Mouse (Mus musculus) liver, embryonic 16.5 days (tissue): ENCODE measurements around the gene Peak1. TPM values are rescaled to one million over a fixed set of nuclear protein-coding genes. Genes with fewer than 3 reads are reported as not detected.

Experiments used
- ATAC-seq: fragments of 200-750 bp; cut with Nextera tagmentation; 2 replicates; pipeline ENCODE4 v1.8.0; 2017; ENCODE audit warnings: low read depth, mild to moderate bottlenecking, moderate number of reproducible peaks, moderate library complexity
- H3K27ac ChIP-seq: fragments of 300-500 bp; sonication (generic); 2 replicates; pipeline ENCODE4 v1.5.1; 2014; ENCODE audit warnings: mild to moderate bottlenecking, low read length
- H3K27me3 ChIP-seq: fragments of 300-500 bp; sonication (generic); 2 replicates; pipeline ENCODE4 v1.6.1; 2014; ENCODE audit warnings: low read depth, low read length, mixed read lengths; ENCODE audit not compliant: control insufficient read depth, insufficient read depth
- H3K36me3 ChIP-seq: fragments of 300-500 bp; sonication (generic); 2 replicates; pipeline ENCODE4 v1.6.1; 2014; ENCODE audit warnings: mild to moderate bottlenecking; ENCODE audit not compliant: control insufficient read depth, insufficient read depth
- H3K4me1 ChIP-seq: fragments of 300-500 bp; sonication (generic); 2 replicates; pipeline ENCODE4 v1.6.1; 2014; ENCODE audit warnings: low read depth, low read length, mixed read lengths; ENCODE audit not compliant: control insufficient read depth
- H3K4me2 ChIP-seq: fragments of 300-500 bp; sonication (generic); 2 replicates; pipeline ENCODE4 v1.6.1; 2014; ENCODE audit warnings: low read depth, low read length, mixed read lengths
- H3K4me3 ChIP-seq: fragments of 300-500 bp; sonication (generic); 2 replicates; pipeline ENCODE4 v1.5.1; 2014; ENCODE audit warnings: low read depth, mild to moderate bottlenecking, low read length
- H3K9ac ChIP-seq: fragments of 300-500 bp; sonication (generic); 2 replicates; pipeline ENCODE4 v1.6.1; 2014; ENCODE audit warnings: low read depth, low read length
- H3K9me3 ChIP-seq: fragments of 300-500 bp; sonication (generic); replicated peaks from 2 replicates; pipeline ENCODE4 v1.6.1; 2016; ENCODE audit warnings: low read length; ENCODE audit not compliant: control insufficient read depth
- WGBS: fragments of 180-500 bp; shearing (Covaris S2); extraction: QIAGEN DNeasy Blood & Tissue Kit; methylation state at CpG from one replicate; pipeline ENCODE4 v1.1.7; 2014; ENCODE audit not compliant: insufficient replicate concordance; 5-methylcytosine and 5-hydroxymethylcytosine counted together
- polyA plus RNA-seq: library from polyadenylated mRNA; unstranded; fragments of >200 nt; fragmentation: Nextera tagmentation; extraction: Ambion mirVana; gene quantifications from 2 replicates; pipeline ENCODE4 v1.2.1, GENCODE M21; 2015

The Peak1 gene
- polyA plus RNA-seq, 1 experiment from 2014 or later: 2.8 TPM

- H3K9ac ChIP-seq: no peak overlapping the region
- H3K4me2 ChIP-seq: no peak overlapping the region
- H3K36me3 ChIP-seq: no peaks in the 10 kb centered on the region
- H3K4me3 ChIP-seq: no peak overlapping the region
- H3K27me3 ChIP-seq: no peaks in the 10 kb centered on the region
- H3K9me3 ChIP-seq: no peaks in the 10 kb centered on the region
- ATAC-seq: no peak
- H3K27ac ChIP-seq: no peak overlapping the region
- H3K4me1 ChIP-seq: no peaks in the 10 kb centered on the region
- 20% methylated on average over 8 of the region's 8 CpGs for WGBS
Measured at GRCm38 (mm10) chr9:56180118-56180781, 237.6 kb downstream of the Peak1 start.

- no peak overlapping the region for H3K4me3 ChIP-seq
- no peak overlapping the region for H3K27ac ChIP-seq
- H3K36me3 ChIP-seq: no peaks in the 10 kb centered on the region
- no peaks in the 10 kb centered on the region for H3K4me1 ChIP-seq
- WGBS: 58% methylated on average over 6 of the region's 6 CpGs
- no peaks in the 10 kb centered on the region for H3K27me3 ChIP-seq
- H3K4me2 ChIP-seq: no peak overlapping the region
- H3K9ac ChIP-seq: no peak overlapping the region
- H3K9me3 ChIP-seq: no peaks in the 10 kb centered on the region
- ATAC-seq: no peak
Measured at GRCm38 (mm10) chr9:56179416-56180117, 238.3 kb downstream of the Peak1 start.

- Histone ChIP-seq H3K27ac (no peak overlapping the region), H3K4me1 (no peaks in the 10 kb centered on the region), H3K27me3 (no peaks in the 10 kb centered on the region), H3K4me2 (no peak overlapping the region), H3K9ac (no peak overlapping the region), H3K9me3 (no peaks in the 10 kb centered on the region), H3K4me3 (no peak overlapping the region), H3K36me3 (no peaks in the 10 kb centered on the region)
- WGBS: 68% methylated on average over 4 of the region's 4 CpGs
- ATAC-seq: no peak
Measured at GRCm38 (mm10) chr9:56177354-56177753, 240.5 kb downstream of the Peak1 start.

- ATAC-seq: no peak
- no peaks in the 10 kb centered on the region for H3K9me3 ChIP-seq
- H3K9ac ChIP-seq: no peak overlapping the region
- no peaks in the 10 kb centered on the region for H3K4me1 ChIP-seq
- no peak overlapping the region for H3K4me3 ChIP-seq
- no peaks in the 10 kb centered on the region for H3K27me3 ChIP-seq
- WGBS: 74% methylated on average over 3 of the region's 3 CpGs
- H3K36me3 ChIP-seq: no peaks in the 10 kb centered on the region
- H3K27ac ChIP-seq: no peak overlapping the region
- H3K4me2 ChIP-seq: no peak overlapping the region
Measured at GRCm38 (mm10) chr9:56175316-56175715, 242.6 kb downstream of the Peak1 start.

- Histone ChIP-seq H3K27ac (no peak overlapping the region), H3K36me3 (no peaks in the 10 kb centered on the region), H3K9ac (no peak overlapping the region), H3K4me3 (no peak overlapping the region), H3K27me3 (no peaks in the 10 kb centered on the region), H3K4me2 (no peak overlapping the region), H3K4me1 (no peaks in the 10 kb centered on the region), H3K9me3 (no peaks in the 10 kb centered on the region)
- WGBS: 77% methylated on average over 6 of the region's 6 CpGs
- no peak for ATAC-seq
Measured at GRCm38 (mm10) chr9:56167690-56168089, 250.2 kb downstream of the Peak1 start.

- no peak overlapping the region for H3K27ac ChIP-seq
- no peaks in the 10 kb centered on the region for H3K36me3 ChIP-seq
- no peak overlapping the region for H3K4me3 ChIP-seq
- no peaks in the 10 kb centered on the region; the same call in 1 of the 2 replicates for H3K4me1 ChIP-seq
- H3K27me3 ChIP-seq: no peaks in the 10 kb centered on the region; the same call in 1 of the 2 replicates
- no peak overlapping the region for H3K9ac ChIP-seq
- no peak overlapping the region for H3K4me2 ChIP-seq
- ATAC-seq: no peak
- no peaks in the 10 kb centered on the region for H3K9me3 ChIP-seq
- WGBS: 25% methylated on average over 5 of the region's 5 CpGs
Measured at GRCm38 (mm10) chr9:56166161-56166560, 251.7 kb downstream of the Peak1 start.

GRCm38 (mm10) chr9:56165377-56165776 lies 252.5 kb downstream of the Peak1 start, which contains the start of gene Tspan3:
Tspan3 (minus strand) TSS chr9:56165477.
- no peaks in the 10 kb centered on the region; the same call in 1 of the 2 replicates for H3K27me3 ChIP-seq
- no peaks in the 10 kb centered on the region for H3K36me3 ChIP-seq
- H3K4me2 ChIP-seq: no peak within 1 kb of the TSS
- no peak within 1 kb of the TSS for H3K9ac ChIP-seq
- H3K4me3 ChIP-seq: no peak within 1 kb of the TSS
- no peaks in the 10 kb centered on the region; the same call in 1 of the 2 replicates for H3K4me1 ChIP-seq
- no peaks in the 10 kb centered on the region for H3K9me3 ChIP-seq
- H3K27ac ChIP-seq: no peak within 1 kb of the TSS
- 62% methylated on average over 6 of the region's 6 CpGs for WGBS
- no peak for ATAC-seq

GRCm38 (mm10) chr9:56160341-56161141 lies 257.3 kb downstream of the Peak1 start:
- Histone ChIP-seq H3K27ac (peak overlapping the region; percentile 9; the same call in 1 of the 2 replicates), H3K4me3 (peak overlapping the region; percentile 78), H3K36me3 (no peaks in the 10 kb centered on the region), H3K4me1 (no peaks in the 10 kb centered on the region; the same call in 1 of the 2 replicates), H3K27me3 (no peaks in the 10 kb centered on the region; the same call in 1 of the 2 replicates), H3K9ac (peak overlapping the region; percentile 78), H3K9me3 (no peaks in the 10 kb centered on the region), H3K4me2 (peak overlapping the region; percentile 88)
- WGBS: under 1% methylated on average over 82 of the region's 82 CpGs
- ATAC-seq: peak; percentile 92
